Mouse (Mus musculus) gastrocnemius, adult 2 months (tissue): ENCODE measurements around the gene Slc3a2. TPM values are rescaled to one million over a fixed set of nuclear protein-coding genes. Genes with fewer than 3 reads are reported as not detected.
"Not testable (repeated sequence)": the region's sequence is repeated elsewhere in the genome, so short reads cannot be mapped to it uniquely, and the experiment has no call there.

Experiments
- DNase-seq: peaks from one replicate; pipeline ENCODE4 v3.0.0; 2022
- H3K27ac ChIP-seq: fragments of 200-600 bp; 2 replicates; pipeline ENCODE4 v1.8.1; 2022; ENCODE audit warnings: mild to moderate bottlenecking
- H3K4me3 ChIP-seq: fragments of 200-600 bp; 2 replicates; pipeline ENCODE4 v1.8.1; 2022; ENCODE audit warnings: mild to moderate bottlenecking, moderate library complexity
- CTCF ChIP-seq: fragments of 200-600 bp; IDR thresholded peaks from 2 replicates; pipeline ENCODE4 v1.8.1; 2022; ENCODE audit warnings: antibody characterized with exemption, mild to moderate bottlenecking, moderate library complexity
- intact Hi-C: fragments of 180-260 bp; cut with DNase I; formaldehyde crosslinking; loops from one replicate; pipeline ENCODE4 v1.15.1; 2025
- total RNA-seq, 2 experiments: library from RNA; stranded (reverse); gene quantifications; 2 replicates each; pipeline ENCODE4 v1.2.3; 2021

The Slc3a2 gene
- total RNA-seq, 2 experiments from 2014 or later = 33.9 to 35.1 TPM

GRCm38 (mm10) chr19:8725081-8725613, 2.0 kb upstream of the Slc3a2 start:
- DNase-seq = no peak
- intact Hi-C loops = no loop called here
- TF ChIP-seq CTCF = no peak
- H3K27ac ChIP-seq = no peak overlapping the region
- peak overlapping the region; percentile 79 for H3K4me3 ChIP-seq

DNA sequence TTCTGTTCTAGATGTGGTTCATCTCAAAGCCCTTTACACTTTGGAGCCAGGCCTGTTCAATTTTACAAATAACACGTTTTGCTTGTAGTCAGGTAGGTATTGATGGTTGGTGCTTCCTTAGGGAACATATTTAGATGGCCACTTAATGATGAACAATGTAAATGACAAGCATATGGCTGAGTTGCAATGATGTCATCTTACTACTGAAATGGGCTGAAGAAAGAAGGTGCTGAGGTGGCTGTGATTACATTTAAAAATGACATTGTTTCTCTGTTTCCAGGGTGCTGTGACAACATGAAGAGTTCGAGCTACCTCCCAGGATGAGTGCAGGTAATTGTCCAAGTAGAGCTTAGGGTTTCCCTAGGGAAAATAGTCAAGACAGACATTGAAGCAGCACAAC, 1.2 kb upstream of the Slc3a2 start:
- intact Hi-C loops = no loop called here
- Histone ChIP-seq H3K4me3 (peak overlapping the region; percentile 79), H3K27ac (peak overlapping the region; percentile 96; the same call in 1 of the 2 replicates)
- DNase-seq = no peak
- no peak for TF ChIP-seq CTCF

DNA sequence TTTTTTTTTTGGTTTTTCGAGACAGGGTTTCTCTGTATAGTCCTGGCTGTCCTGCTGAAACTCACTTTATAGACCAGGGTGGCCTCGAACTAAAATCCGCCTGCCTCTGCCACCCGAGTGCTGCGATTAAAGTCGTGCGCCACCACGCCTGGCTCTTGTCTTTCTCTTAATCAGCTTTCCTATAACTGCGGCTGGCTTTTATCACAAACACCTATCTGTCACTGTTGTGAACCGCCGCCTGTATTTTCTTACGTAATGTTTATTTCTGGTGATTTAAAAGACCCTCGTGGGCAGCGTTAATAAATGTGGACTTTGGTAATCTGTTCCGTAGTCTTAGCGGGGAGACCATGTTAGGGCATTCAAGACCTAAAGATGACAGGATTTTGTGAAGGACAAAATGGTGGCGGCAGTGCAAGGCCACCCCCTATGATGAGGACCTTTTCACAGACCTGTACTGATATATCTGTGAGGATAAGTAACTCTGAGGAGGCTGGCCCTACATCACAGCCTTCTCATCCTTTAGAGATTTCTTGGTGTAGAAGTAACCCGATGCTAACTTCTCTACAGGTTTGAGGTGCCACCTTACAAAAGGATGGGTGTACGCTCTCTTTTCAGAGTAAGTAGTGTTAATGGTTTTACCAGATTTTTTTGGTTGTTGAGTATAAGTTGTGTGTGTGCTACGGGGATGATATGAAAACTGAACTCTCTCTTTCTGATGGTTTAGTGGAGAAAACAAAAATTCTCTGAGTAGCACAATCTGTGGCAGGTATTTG, 591 bp upstream of the Slc3a2 start:
- TF ChIP-seq CTCF = no peak
- H3K27ac ChIP-seq = peak overlapping the region; percentile 96
- intact Hi-C loops = loop anchor here (2.0 kb wide), 1 partner anchor 95 kb away; the partner anchor contains the start of gene Ttc9c
- H3K4me3 ChIP-seq = peak overlapping the region; percentile 79
- peak; percentile 33 for DNase-seq

DNA sequence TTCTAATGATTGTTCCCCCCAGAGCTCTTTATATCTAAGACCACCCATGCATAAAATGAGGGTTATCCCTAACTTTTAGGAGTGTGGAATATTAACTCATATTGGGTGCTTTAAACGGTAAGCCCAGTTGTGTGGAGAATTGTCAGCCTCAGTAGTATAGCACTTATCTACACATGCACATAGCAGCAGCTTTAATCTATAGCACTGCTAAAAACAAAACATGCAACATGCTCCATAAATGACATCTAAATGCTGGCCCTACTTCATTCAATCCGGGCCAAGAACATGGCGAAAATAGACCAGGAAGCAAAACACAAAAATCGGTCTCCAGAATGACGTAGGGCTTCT, 636 bp downstream of the Slc3a2 start:
- H3K4me3 ChIP-seq = peak overlapping the region; percentile 79
- TF ChIP-seq CTCF = no peak
- intact Hi-C loops = loop anchor here (2.0 kb wide), 1 partner anchor 96 kb away; the partner anchor contains the start of gene Ttc9c
- DNase-seq = no peak
- peak overlapping the region; percentile 96 for H3K27ac ChIP-seq

GRCm38 (mm10) chr19:8722021-8722420, 1.1 kb downstream of the Slc3a2 start:
- intact Hi-C loops = loop anchor here (2.0 kb wide), 1 partner anchor 97 kb away; the partner anchor contains the start of gene Ttc9c
- Histone ChIP-seq H3K4me3 (peak overlapping the region; percentile 79), H3K27ac (peak overlapping the region; percentile 96)
- no peak for TF ChIP-seq CTCF
- no peak for DNase-seq

DNA sequence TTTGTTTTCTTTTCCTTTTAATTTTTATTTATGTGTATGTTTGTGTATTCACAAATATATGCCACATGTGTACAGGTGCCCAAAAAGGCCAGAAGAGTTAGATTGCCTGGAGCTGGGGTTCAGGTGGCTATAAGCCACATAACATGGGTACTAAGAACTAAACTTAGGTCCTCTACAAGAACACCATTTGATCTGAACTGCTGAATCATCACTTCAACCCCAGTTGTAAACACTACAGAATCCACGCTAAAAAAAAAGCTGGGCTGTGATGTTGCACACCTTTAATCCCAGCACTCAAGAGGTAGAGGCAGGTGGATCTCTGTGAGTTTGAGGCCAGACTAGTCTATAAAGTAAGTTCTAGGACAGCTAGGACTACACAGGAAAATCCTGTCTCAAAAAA, 1.8 kb downstream of the Slc3a2 start:
- TF ChIP-seq CTCF = no peak
- intact Hi-C loops = no loop called here
- Histone ChIP-seq H3K27ac (no peak overlapping the region), H3K4me3 (no peak overlapping the region)
- DNase-seq = no peak

- H3K27ac ChIP-seq, DNase-seq, H3K4me3 ChIP-seq: not testable (repeated sequence)
- intact Hi-C loops = loop anchor here (10.0 kb wide), 1 partner anchor 386 kb away; no protein-coding TSS in a partner anchor
Observed at GRCm38 (mm10) chr19:8719037-8719436, 4.1 kb downstream of the Slc3a2 start.

GRCm38 (mm10) chr19:8718357-8718756, 4.8 kb downstream of the Slc3a2 start:
- DNase-seq = peak; percentile 55
- peak; percentile 91 for TF ChIP-seq CTCF
- Histone ChIP-seq H3K4me3 (no peak overlapping the region), H3K27ac (no peak overlapping the region)
- intact Hi-C loops = loop anchor here (10.0 kb wide), 1 partner anchor 386 kb away; no protein-coding TSS in a partner anchor

GRCm38 (mm10) chr19:8716767-8717475, 6.2 kb downstream of the Slc3a2 start:
- TF ChIP-seq CTCF = no peak
- intact Hi-C loops = loop anchor here (10.0 kb wide), 1 partner anchor 388 kb away; no protein-coding TSS in a partner anchor
- H3K4me3 ChIP-seq = no peak overlapping the region
- DNase-seq = no peak
- no peak overlapping the region for H3K27ac ChIP-seq

DNA sequence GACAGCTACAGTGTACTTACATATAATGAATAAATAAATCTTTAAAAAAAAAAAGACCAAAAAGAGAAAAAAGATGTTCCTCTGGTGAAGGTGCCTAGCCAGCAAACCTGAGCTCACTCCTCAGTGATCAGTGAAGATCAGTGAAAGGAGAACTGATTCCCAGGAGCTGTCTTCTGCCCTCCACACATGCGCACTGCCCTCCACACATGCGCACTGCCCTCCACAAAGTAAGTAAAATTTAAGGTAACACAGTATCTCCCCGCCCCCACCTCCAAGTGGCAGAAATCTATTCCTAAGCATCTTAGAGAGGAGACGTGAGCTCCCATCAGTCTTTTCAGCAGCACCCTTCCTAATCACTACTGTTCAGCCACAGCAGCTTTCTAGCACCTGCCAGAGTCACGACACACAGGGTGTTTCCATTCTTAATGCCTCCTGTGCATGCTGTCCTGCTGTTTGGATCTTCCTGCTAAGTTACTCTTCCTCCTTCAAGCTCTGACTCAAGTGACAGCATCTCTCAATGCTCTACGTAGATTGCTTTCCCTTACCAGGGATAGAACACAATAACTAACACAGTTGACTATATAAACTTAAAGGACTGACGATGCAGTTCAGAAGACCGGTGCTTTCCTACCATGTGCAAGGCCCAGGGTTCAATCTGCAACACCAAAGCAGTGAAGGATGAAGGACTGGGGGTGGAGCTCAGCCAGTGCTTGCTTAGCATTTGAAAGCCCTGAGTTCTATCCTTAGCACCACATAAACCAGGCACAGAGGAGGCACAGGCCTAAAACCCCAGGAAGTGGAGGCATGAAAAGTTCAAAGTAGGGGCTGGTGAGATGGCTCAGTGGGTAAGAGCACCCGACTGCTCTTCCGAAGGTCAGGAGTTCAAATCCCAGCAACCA, 7.1 kb downstream of the Slc3a2 start:
- TF ChIP-seq CTCF = no peak
- intact Hi-C loops = loop anchor here (10.0 kb wide), 1 partner anchor 389 kb away; no protein-coding TSS in a partner anchor
- DNase-seq = no peak
- H3K27ac ChIP-seq = no peak overlapping the region
- H3K4me3 ChIP-seq = no peak overlapping the region

GRCm38 (mm10) chr19:8714653-8715481, 8.3 kb downstream of the Slc3a2 start:
- DNase-seq = peak; percentile 45
- intact Hi-C loops = loop anchor here (5.0 to 10.0 kb wide), 2 partner anchors 390 to 422 kb away; partner anchors contain the start of gene Asrgl1
- H3K4me3 ChIP-seq = peak overlapping the region; percentile 98
- no peak for TF ChIP-seq CTCF
- peak overlapping the region; percentile 96 for H3K27ac ChIP-seq
